Mouse (Mus musculus) gastrocnemius, postnatal 4 days (tissue): ENCODE data around the gene Gm8334. TPM values are rescaled to one million over a fixed set of nuclear protein-coding genes. Genes with fewer than 3 reads are reported as not detected.
"Not testable (repeated sequence)": the region's sequence is repeated elsewhere in the genome, so short reads cannot be mapped to it uniquely, and the experiment has no call there.

ENCODE experiments used
- DNase-seq, 2 experiments: peaks; one replicate each; pipeline ENCODE4 v3.0.0; 2021 to 2022; ENCODE audit warnings: low spot score in 2 of 2, mixed read lengths in 2 of 2
- long read RNA-seq, 2 experiments: library from polyadenylated mRNA; stranded (forward); transcript quantifications; one replicate each; pipeline ENCODE4 v2.0.0; 2021
- total RNA-seq, 2 experiments: library from RNA; stranded (reverse); gene quantifications; 2 replicates each; pipeline ENCODE4 v1.2.3; 2021

Gene Gm8334
- total RNA-seq, result not detected
- long read RNA-seq, experiment 1, result 0 reads
- long read RNA-seq, experiment 2, result 0 reads

GRCm38 (mm10) chrX:148615053-148615452 lies at the start of gene Gm8334:
Gm8334 (minus strand) TSS chrX:148615153.
- DNase-seq, result not testable (repeated sequence)

GRCm38 (mm10) chrX:148663298-148663697 lies 48.3 kb upstream of the Gm8334 start, which contains the start of gene Gm15127:
Gm15127 (plus strand) TSS chrX:148663598.
- not testable (repeated sequence) for DNase-seq

Other genes with a start within 250 kb of the Gm8334 start
- gene Gm15114, start 126.2 kb downstream of the Gm8334 start, total RNA-seq, result not detected
- gene Gm15127, start 48.4 kb upstream of the Gm8334 start, total RNA-seq, result not detected
- gene Luzp4, start 242.5 kb upstream of the Gm8334 start, total RNA-seq, result not detected